Mouse (Mus musculus) heart, embryonic 16.5 days (tissue): ENCODE measurements around the gene Gm26620. TPM values are rescaled to one million over a fixed set of nuclear protein-coding genes. Genes with fewer than 3 reads are reported as not detected.

Experiments used
- ATAC-seq: fragments of 200-750 bp; cut with Nextera tagmentation; replicated peaks from 2 replicates; pipeline ENCODE4 v1.8.0; 2017; ENCODE audit warnings: moderate number of reproducible peaks; ENCODE audit not compliant: insufficient read depth, low FRiP score; ENCODE audit errors: extremely low read depth
- H3K27ac ChIP-seq: fragments of 300-500 bp; sonication (generic); 2 replicates; pipeline ENCODE4 v1.5.1; 2014; ENCODE audit warnings: mild to moderate bottlenecking, low read length, control low read depth, moderate library complexity
- H3K27me3 ChIP-seq: fragments of 300-500 bp; sonication (generic); 2 replicates; pipeline ENCODE4 v1.6.1; 2014; ENCODE audit warnings: low read length, mixed read lengths; ENCODE audit not compliant: control insufficient read depth, insufficient read depth
- H3K36me3 ChIP-seq: fragments of 300-500 bp; sonication (generic); 2 replicates; pipeline ENCODE4 v1.6.1; 2014; ENCODE audit not compliant: control insufficient read depth, insufficient read depth
- H3K4me1 ChIP-seq: fragments of 300-500 bp; sonication (generic); 2 replicates; pipeline ENCODE4 v1.6.1; 2014; ENCODE audit warnings: low read length, mixed read lengths; ENCODE audit not compliant: control insufficient read depth, insufficient read depth
- H3K4me2 ChIP-seq: fragments of 300-500 bp; sonication (generic); 2 replicates; pipeline ENCODE4 v1.6.1; 2014; ENCODE audit warnings: low read depth, mild to moderate bottlenecking, control low read depth, low read length
- H3K4me3 ChIP-seq: fragments of 300-500 bp; sonication (generic); 2 replicates; pipeline ENCODE4 v1.5.1; 2014; ENCODE audit warnings: mild to moderate bottlenecking, control low read depth, low read length
- H3K9ac ChIP-seq: fragments of 300-500 bp; sonication (generic); 2 replicates; pipeline ENCODE4 v1.6.1; 2014; ENCODE audit warnings: low read length, control low read depth
- H3K9me3 ChIP-seq: fragments of 300-500 bp; sonication (generic); replicated peaks from 2 replicates; pipeline ENCODE4 v1.6.1; 2016; ENCODE audit warnings: low read length; ENCODE audit not compliant: control insufficient read depth
- WGBS: fragments of 180-500 bp; shearing (Covaris S2); extraction: QIAGEN DNeasy Blood & Tissue Kit; methylation state at CpG from one replicate; pipeline ENCODE4 v1.1.7; 2014; 5-methylcytosine and 5-hydroxymethylcytosine counted together
- polyA plus RNA-seq: library from polyadenylated mRNA; unstranded; fragments of >200 nt; fragmentation: Nextera tagmentation; extraction: Ambion mirVana; gene quantifications from 2 replicates; pipeline ENCODE4 v1.2.1, GENCODE M21; 2015

Gm26620 gene
- polyA plus RNA-seq, 1 experiment from 2014 or later: 0.53 TPM

GRCm38 (mm10) chr1:170919308-170919707, 34.4 kb downstream of the Gm26620 start:
- 91% methylated on average over 8 of the region's 8 CpGs for WGBS

GRCm38 (mm10) chr1:170924485-170924884, 39.6 kb downstream of the Gm26620 start:
- no peak overlapping the region for H3K27ac ChIP-seq
- no peak for ATAC-seq
- H3K4me2 ChIP-seq: peak overlapping the region; percentile 24
- no peak overlapping the region for H3K4me3 ChIP-seq
- WGBS: 49% methylated on average over 6 of the region's 6 CpGs
- H3K27me3 ChIP-seq: no peaks in the 10 kb centered on the region
- H3K9me3 ChIP-seq: no peaks in the 10 kb centered on the region
- no peak overlapping the region for H3K9ac ChIP-seq
- no peaks in the 10 kb centered on the region for H3K36me3 ChIP-seq
- no peaks in the 10 kb centered on the region for H3K4me1 ChIP-seq

More at GRCm38 (mm10) chr1:170919308-170919707, 34.4 kb downstream of the Gm26620 start:
- Histone ChIP-seq H3K36me3 (no peaks in the 10 kb centered on the region), H3K27me3 (no peaks in the 10 kb centered on the region), H3K9me3 (no peaks in the 10 kb centered on the region; the same call in 1 of the 2 replicates), H3K4me3 (no peak overlapping the region), H3K4me1 (peaks cover 13% of the 10 kb centered on the region), H3K9ac (no peak overlapping the region), H3K4me2 (no peak overlapping the region), H3K27ac (no peak overlapping the region)
- no peak for ATAC-seq

GRCm38 (mm10) chr1:170926941-170927340, 42.1 kb downstream of the Gm26620 start:
- Histone ChIP-seq H3K27me3 (no peaks in the 10 kb centered on the region), H3K4me2 (no peak overlapping the region), H3K27ac (no peak overlapping the region), H3K4me3 (no peak overlapping the region), H3K9ac (no peak overlapping the region), H3K36me3 (no peaks in the 10 kb centered on the region), H3K4me1 (no peaks in the 10 kb centered on the region), H3K9me3 (no peaks in the 10 kb centered on the region)
- ATAC-seq: no peak
- 53% methylated on average over 6 of the region's 6 CpGs for WGBS

- H3K36me3 ChIP-seq: no peaks in the 10 kb centered on the region
- no peak within 1 kb of the TSS for H3K4me2 ChIP-seq
- no peaks in the 10 kb centered on the region for H3K9me3 ChIP-seq
- no peaks in the 10 kb centered on the region for H3K4me1 ChIP-seq
- H3K4me3 ChIP-seq: no peak within 1 kb of the TSS
- H3K9ac ChIP-seq: no peak within 1 kb of the TSS
- WGBS: 83% methylated on average over 3 of the region's 3 CpGs
- no peak for ATAC-seq
- H3K27me3 ChIP-seq: no peaks in the 10 kb centered on the region
- no peak within 1 kb of the TSS for H3K27ac ChIP-seq
Observed at GRCm38 (mm10) chr1:170927378-170927777, 42.5 kb downstream of the Gm26620 start, which contains the start of gene Fcrla. Fcrla (minus strand) TSS chr1:170927583.

- Histone ChIP-seq H3K4me1 (no peaks in the 10 kb centered on the region), H3K4me3 (no peak overlapping the region), H3K4me2 (no peak overlapping the region), H3K27me3 (no peaks in the 10 kb centered on the region), H3K27ac (no peak overlapping the region), H3K9ac (no peak overlapping the region), H3K9me3 (no peaks in the 10 kb centered on the region), H3K36me3 (no peaks in the 10 kb centered on the region)
- ATAC-seq: no peak
- WGBS: 70% methylated on average over 2 of the region's 2 CpGs
Observed at GRCm38 (mm10) chr1:170928467-170928866, 43.6 kb downstream of the Gm26620 start.

GRCm38 (mm10) chr1:170929245-170929644, 44.4 kb downstream of the Gm26620 start:
- WGBS: 85% methylated on average over 4 of the region's 4 CpGs
- no peak overlapping the region for H3K27ac ChIP-seq

GRCm38 (mm10) chr1:170932043-170932442, 47.2 kb downstream of the Gm26620 start:
- H3K9ac ChIP-seq: no peak overlapping the region
- H3K27me3 ChIP-seq: no peaks in the 10 kb centered on the region
- H3K36me3 ChIP-seq: no peaks in the 10 kb centered on the region
- no peak overlapping the region for H3K4me3 ChIP-seq
- no peak overlapping the region for H3K27ac ChIP-seq
- H3K4me2 ChIP-seq: no peak overlapping the region
- no peak for ATAC-seq
- WGBS: 71% methylated on average over 3 of the region's 3 CpGs
- no peaks in the 10 kb centered on the region; the same call in 1 of the 2 replicates for H3K9me3 ChIP-seq
- H3K4me1 ChIP-seq: no peaks in the 10 kb centered on the region

More at GRCm38 (mm10) chr1:170929245-170929644, 44.4 kb downstream of the Gm26620 start:
- H3K9me3 ChIP-seq: no peaks in the 10 kb centered on the region
- no peak for ATAC-seq
- no peak overlapping the region for H3K4me2 ChIP-seq
- H3K9ac ChIP-seq: no peak overlapping the region
- H3K27me3 ChIP-seq: no peaks in the 10 kb centered on the region
- no peaks in the 10 kb centered on the region for H3K36me3 ChIP-seq
- H3K4me1 ChIP-seq: no peaks in the 10 kb centered on the region
- H3K4me3 ChIP-seq: no peak overlapping the region

GRCm38 (mm10) chr1:170933386-170933920, 48.6 kb downstream of the Gm26620 start:
- Histone ChIP-seq H3K36me3 (no peaks in the 10 kb centered on the region), H3K27me3 (no peaks in the 10 kb centered on the region), H3K27ac (no peak overlapping the region), H3K4me2 (no peak overlapping the region), H3K9me3 (no peaks in the 10 kb centered on the region; the same call in 1 of the 2 replicates), H3K9ac (no peak overlapping the region), H3K4me1 (no peaks in the 10 kb centered on the region), H3K4me3 (no peak overlapping the region)
- WGBS: 69% methylated on average over 6 of the region's 6 CpGs
- no peak for ATAC-seq

GRCm38 (mm10) chr1:170933940-170934339, 49.1 kb downstream of the Gm26620 start:
- H3K4me1 ChIP-seq: no peaks in the 10 kb centered on the region

More at GRCm38 (mm10) chr1:170933940-170934339, 49.1 kb downstream of the Gm26620 start:
- H3K9me3 ChIP-seq: no peaks in the 10 kb centered on the region; the same call in 1 of the 2 replicates
- H3K9ac ChIP-seq: no peak overlapping the region
- H3K27me3 ChIP-seq: no peaks in the 10 kb centered on the region
- 81% methylated on average over 1 of the region's 1 CpGs for WGBS
- H3K4me2 ChIP-seq: no peak overlapping the region
- no peaks in the 10 kb centered on the region for H3K36me3 ChIP-seq
- H3K4me3 ChIP-seq: no peak overlapping the region
- no peak overlapping the region for H3K27ac ChIP-seq
- no peak for ATAC-seq
